In the genomic region with DNA sequence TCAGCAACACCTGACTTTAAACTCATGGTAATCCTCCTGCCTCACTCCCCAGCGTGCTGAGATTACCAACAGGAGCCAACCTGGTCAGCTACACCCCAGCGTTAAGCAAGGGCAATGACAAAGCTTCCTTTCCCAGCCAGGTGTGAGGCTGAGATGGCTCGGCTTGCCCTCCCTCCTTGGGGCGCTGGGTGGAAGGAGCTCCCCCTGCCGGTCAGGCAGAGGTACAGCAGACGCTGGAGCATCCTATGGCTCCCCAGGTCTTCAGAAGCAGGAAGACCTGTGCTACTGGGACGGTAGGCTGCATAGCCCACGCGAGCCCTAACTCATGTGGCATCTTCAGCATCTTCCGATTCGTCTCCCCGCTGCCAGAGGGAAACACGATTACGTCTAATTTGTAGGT, we compare ENCODE assay signal across 7 mouse cellular contexts.
DNase-seq lines count a peak whose midpoint lies in the region; ATAC-seq and TF ChIP-seq lines count a peak whose summit lies in the region.

No protein-coding gene starts in this region.

- peak; percentile 69 for TF ChIP-seq CTCF in olfactory bulb, adult 2 months (IDR thresholded peaks at IDR 0.05; ENCODE audit: insufficient read depth, low read depth, low read length)

- no peak for TF ChIP-seq POLR2A in olfactory bulb, adult 2 months (IDR thresholded peaks at IDR 0.05; ENCODE audit: insufficient read depth, low read depth, low read length)

- no peak overlapping the region for H3K4me3 ChIP-seq in olfactory bulb, adult 2 months (ENCODE audit: insufficient read depth, low read depth, low read length)

- peak; percentile 39 for DNase-seq in kidney, adult 9 months
- DNase-seq in kidney, adult 8-10 months: no peak
- peak; percentile 52 to 57 for DNase-seq in CD8-positive naive resting alpha-beta T cell, adult 2 months (ENCODE audit: low read depth in 2 of 2, low spot score in 2 of 2)
- no peak for DNase-seq in frontal cortex, postnatal 10 days (ENCODE audit: low spot score in 2 of 2)

- ATAC-seq in activated CD4-positive, CD25-positive, alpha-beta regulatory T cell, adult 4 months: peak; percentile 74
- ATAC-seq in granulocyte monocyte progenitor cell, adult 5-6 weeks (replicated peaks; ENCODE audit: poor library complexity, severe bottlenecking): peak; percentile 84

- no peaks in the 10 kb centered on the region for H3K4me1 ChIP-seq in olfactory bulb, adult 2 months (ENCODE audit: control insufficient read depth, insufficient read depth, low read length)

- WGBS in olfactory bulb, adult 2 months: 12% methylated on average over 14 of the region's 14 CpGs

- H3K27ac ChIP-seq in olfactory bulb, adult 2 months (ENCODE audit: insufficient read depth, low read depth, low read length): no peak overlapping the region

Comparison
In these comparisons a context has a peak if more than half of its experiments do, and no peak if none do; other contexts are left out.
1. DNase-seq: peak in kidney, adult 9 months (single experiment) and CD8-positive naive resting alpha-beta T cell, adult 2 months (2 of 2); none in kidney, adult 8-10 months (0 of 2) and frontal cortex, postnatal 10 days (0 of 2).